7 mouse cellular contexts compared by ENCODE assay signal in genomic region chr12:9575158-9576042, GRCm38 (mm10). TPM values are rescaled to one million over a fixed set of nuclear protein-coding genes. Genes with fewer than 3 reads are reported as not detected.
DNase-seq lines count a peak whose midpoint lies in the region; ATAC-seq and TF ChIP-seq lines count a peak whose summit lies in the region.

No protein-coding gene starts in this region.

- TF ChIP-seq CTCF in lung, adult 2 months (IDR thresholded peaks at IDR 0.05; ENCODE audit: insufficient read depth, low read length) = no peak

- TF ChIP-seq POLR2A in lung, adult 2 months (IDR thresholded peaks at IDR 0.05; ENCODE audit: borderline replicate concordance, extremely low read depth, low read depth, low read length) = no peak

- H3K9me3 ChIP-seq in embryonic facial prominence, embryonic 15.5 days (replicated peaks) = no peaks in the 10 kb centered on the region
- no peaks in the 10 kb centered on the region for H3K9me3 ChIP-seq in hindbrain, embryonic 15.5 days
- H3K9me3 ChIP-seq in neural tube, embryonic 15.5 days (replicated peaks) = no peaks in the 10 kb centered on the region

- H3K4me3 ChIP-seq in lung, adult 2 months (replicated peaks; ENCODE audit: extremely low read depth, low read depth, low read length) = peak overlapping the region; percentile 12
- peak overlapping the region; percentile 57 for H3K4me3 ChIP-seq in embryonic facial prominence, embryonic 15.5 days (replicated peaks)
- H3K4me3 ChIP-seq in hindbrain, embryonic 15.5 days = peak overlapping the region; percentile 2
- H3K4me3 ChIP-seq in neural tube, embryonic 15.5 days (replicated peaks) = peak overlapping the region; percentile 34

- no peak for ATAC-seq in embryonic facial prominence, embryonic 15.5 days (ENCODE audit: insufficient number of reproducible peaks, low FRiP score, low TSS enrichment, low read depth)
- ATAC-seq in hindbrain, embryonic 15.5 days (ENCODE audit: low FRiP score, low read depth) = no peak
- no peak for ATAC-seq in neural tube, embryonic 15.5 days (ENCODE audit: low FRiP score)
- ATAC-seq in inflammation-experienced regulatory T-cells, adult 6 months = no peak

- WGBS in lung, adult 2 months = 17% methylated on average over 21 of the region's 21 CpGs
- WGBS in embryonic facial prominence, embryonic 15.5 days = 4% methylated on average over 21 of the region's 21 CpGs
- WGBS in hindbrain, embryonic 15.5 days = 1% methylated on average over 21 of the region's 21 CpGs
- WGBS in neural tube, embryonic 15.5 days = 2% methylated on average over 21 of the region's 21 CpGs

- H3K4me2 ChIP-seq in embryonic facial prominence, embryonic 15.5 days (replicated peaks) = peak overlapping the region; percentile 51
- H3K4me2 ChIP-seq in hindbrain, embryonic 15.5 days = no peak overlapping the region; the same call in 1 of the 2 replicates
- peak overlapping the region; percentile 13; the same call in 1 of the 2 replicates for H3K4me2 ChIP-seq in neural tube, embryonic 15.5 days

- H3K36me3 ChIP-seq in embryonic facial prominence, embryonic 15.5 days = no peaks in the 10 kb centered on the region
- no peaks in the 10 kb centered on the region for H3K36me3 ChIP-seq in hindbrain, embryonic 15.5 days
- no peaks in the 10 kb centered on the region for H3K36me3 ChIP-seq in neural tube, embryonic 15.5 days

- H3K9ac ChIP-seq in embryonic facial prominence, embryonic 15.5 days = peak overlapping the region; percentile 59
- H3K9ac ChIP-seq in hindbrain, embryonic 15.5 days = no peak overlapping the region
- no peak overlapping the region for H3K9ac ChIP-seq in neural tube, embryonic 15.5 days (replicated peaks)

- no peaks in the 10 kb centered on the region for H3K4me1 ChIP-seq in lung, adult 2 months (ENCODE audit: control insufficient read depth, insufficient read depth, low read length)
- peaks cover 44% of the 10 kb centered on the region for H3K4me1 ChIP-seq in embryonic facial prominence, embryonic 15.5 days
- H3K4me1 ChIP-seq in hindbrain, embryonic 15.5 days (replicated peaks) = peaks cover 17% of the 10 kb centered on the region
- H3K4me1 ChIP-seq in neural tube, embryonic 15.5 days = peaks cover 28% of the 10 kb centered on the region

- no peak for DNase-seq in lung, adult 2 months
- no peak for DNase-seq in lung, postnatal 14 days
- DNase-seq in spleen, postnatal 14 days (ENCODE audit: low spot score in 2 of 2) = no peak

- H3K27me3 ChIP-seq in embryonic facial prominence, embryonic 15.5 days = peaks cover 76% of the 10 kb centered on the region
- H3K27me3 ChIP-seq in hindbrain, embryonic 15.5 days = peaks cover 83% of the 10 kb centered on the region
- H3K27me3 ChIP-seq in neural tube, embryonic 15.5 days (replicated peaks) = peaks cover 98% of the 10 kb centered on the region

- peak overlapping the region; percentile 79 for H3K27ac ChIP-seq in embryonic facial prominence, embryonic 15.5 days (replicated peaks)
- no peak overlapping the region for H3K27ac ChIP-seq in hindbrain, embryonic 15.5 days (replicated peaks)
- H3K27ac ChIP-seq in neural tube, embryonic 15.5 days (replicated peaks) = no peak overlapping the region

RNA-seq across cellular contexts. Expression of gene Osr1, which starts 5.5 kb away (rescaled TPM):
- polyA plus RNA-seq in lung, adult 2 months (2012; rRNA removed) = 28.3 and 34.2 TPM in 2 replicates
- 111 and 127 TPM in 2 replicates for polyA plus RNA-seq in embryonic facial prominence, embryonic 15.5 days (2015; fragmentation: Nextera tagmentation; extraction: Ambion mirVana)
- polyA plus RNA-seq in hindbrain, embryonic 15.5 days (2015; fragmentation: Nextera tagmentation; extraction: Ambion mirVana) = 11.7 and 12.4 TPM in 2 replicates
- 6.6 and 11.1 TPM in 2 replicates for polyA plus RNA-seq in neural tube, embryonic 15.5 days (2015; fragmentation: Nextera tagmentation; extraction: Ambion mirVana)
- polyA plus RNA-seq in inflammation-experienced regulatory T-cells, adult 6 months (2017; shearing (Covaris generic)) = not detected

Comparison
In these comparisons a context has a peak if more than half of its experiments do, and no peak if none do; other contexts are left out.
1. H3K4me3 ChIP-seq: peak in every context shown above with its lines; median percentile 57 in embryonic facial prominence, embryonic 15.5 days; 34 in neural tube, embryonic 15.5 days; 12 in lung, adult 2 months; 2 in hindbrain, embryonic 15.5 days.